Mouse (Mus musculus): ENCODE measurements around the gene Cdca7.

DNA sequence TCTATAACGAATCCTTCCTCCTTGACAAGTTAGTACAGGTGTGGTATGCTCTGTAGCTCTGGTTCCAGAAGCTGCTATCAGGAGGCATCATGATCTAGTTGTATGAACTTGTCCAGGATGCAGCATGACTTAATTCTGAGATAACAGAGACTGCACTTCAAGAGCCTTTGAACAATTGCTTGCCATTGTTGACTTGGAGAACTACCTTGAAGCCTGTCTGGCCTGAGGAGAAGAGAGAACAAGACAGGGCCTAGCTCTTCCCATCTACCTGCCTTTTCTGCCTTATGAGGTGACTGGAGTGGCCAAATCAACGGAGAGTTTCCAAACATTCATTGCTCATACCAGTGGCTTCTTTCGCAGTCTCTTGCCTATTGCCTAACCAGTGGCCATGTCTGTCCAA lies 29.9 kb upstream of the Cdca7 start:
- TF ChIP-seq GATA1 (IDR thresholded peaks at IDR 0.05; ENCODE audit: low read length) (no peak), TAL1 (IDR thresholded peaks at IDR 0.05; ENCODE audit: low read length) (no peak)
